Mouse (Mus musculus): Measurements from ENCODE around the gene Nrxn3. TPM values are rescaled to one million over a fixed set of nuclear protein-coding genes. Genes with fewer than 3 reads are reported as not detected.

The Nrxn3 gene
- polyA plus RNA-seq, 1 experiment from 2014 or later, result 16.9 TPM

- no peak for DNase-seq (ENCODE audit: low spot score, missing footprints)
These were observed 660.6 kb downstream of the Nrxn3 start for GRCm38 (mm10) chr12:89383254-89383653.

DNA sequence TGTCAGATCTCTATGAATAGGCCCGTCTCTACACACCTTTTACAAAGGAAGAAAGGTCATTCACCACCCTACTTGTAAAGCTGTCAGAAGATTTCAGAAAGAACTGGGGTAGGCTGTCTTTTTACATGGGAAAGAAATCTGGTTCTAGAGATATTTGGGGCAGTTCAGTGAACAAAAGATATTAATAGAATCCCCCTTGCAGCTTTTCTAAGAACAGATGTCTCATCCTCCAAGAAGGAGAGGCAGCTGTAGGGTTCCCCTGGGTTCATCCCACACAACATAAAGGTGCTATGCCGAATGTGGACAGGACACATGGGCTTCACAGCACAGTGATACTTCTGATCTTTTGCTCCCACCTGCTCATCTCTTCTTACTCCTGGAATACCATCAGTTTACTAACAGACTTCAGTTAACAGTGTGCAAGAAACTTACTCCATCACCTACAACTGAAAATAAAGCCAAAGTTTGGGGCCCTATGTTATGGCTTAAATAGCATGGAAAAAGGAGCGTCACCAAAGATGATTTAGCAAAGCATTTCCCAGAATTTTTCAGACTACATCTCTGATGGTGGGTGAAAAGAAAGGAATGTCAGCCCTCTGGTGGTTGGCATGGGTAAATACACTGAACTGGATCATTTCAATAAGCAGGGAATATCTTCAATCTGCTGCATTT, 672.6 kb downstream of the Nrxn3 start:
- no peak overlapping the region for H3K27ac ChIP-seq (ENCODE audit: low read depth, low read length)

More at GRCm38 (mm10) chr12:89383254-89383653, 660.6 kb downstream of the Nrxn3 start:
- H3K36me3 ChIP-seq (ENCODE audit: control insufficient read depth, insufficient read depth, low read length), result no peaks in the 10 kb centered on the region
- no peak overlapping the region for H3K27ac ChIP-seq (ENCODE audit: low read depth, low read length)
- WGBS, result 20% methylated on average over 3 of the region's 3 CpGs
- H3K9me3 ChIP-seq (ENCODE audit: control insufficient read depth, low read length), result no peaks in the 10 kb centered on the region
- H3K27me3 ChIP-seq (ENCODE audit: control insufficient read depth, insufficient read depth, low read length), result no peaks in the 10 kb centered on the region
- H3K4me1 ChIP-seq (ENCODE audit: control insufficient read depth, insufficient read depth, low read length), result no peaks in the 10 kb centered on the region
- no peak overlapping the region for H3K4me3 ChIP-seq (ENCODE audit: low read depth, low read length)
- ATAC-seq (ENCODE audit: low FRiP score), result peak; percentile 61; the same call in 1 of the 2 replicates
- H3K4me2 ChIP-seq, result no peak overlapping the region
- H3K9ac ChIP-seq (ENCODE audit: low read length), result no peak overlapping the region

GRCm38 (mm10) chr12:89436519-89436918, 713.8 kb downstream of the Nrxn3 start:
- Histone ChIP-seq H3K4me3 (ENCODE audit: low read depth, low read length) (no peak overlapping the region), H3K27ac (ENCODE audit: low read depth, low read length) (no peak overlapping the region), H3K4me1 (ENCODE audit: control insufficient read depth, insufficient read depth, low read length) (no peaks in the 10 kb centered on the region), H3K27me3 (ENCODE audit: control insufficient read depth, insufficient read depth, low read length) (no peaks in the 10 kb centered on the region), H3K4me2 (no peak overlapping the region), H3K9me3 (ENCODE audit: control insufficient read depth, low read length) (no peaks in the 10 kb centered on the region), H3K9ac (ENCODE audit: low read length) (no peak overlapping the region), H3K36me3 (ENCODE audit: control insufficient read depth, insufficient read depth, low read length) (no peaks in the 10 kb centered on the region)
- no peak for DNase-seq (ENCODE audit: low spot score, missing footprints)
- ATAC-seq (ENCODE audit: low FRiP score), result no peak

More for the DNA sequence above, 672.6 kb downstream of the Nrxn3 start:
- DNase-seq (ENCODE audit: low spot score, missing footprints) (peak; percentile 82), ATAC-seq (ENCODE audit: low FRiP score) (peak; percentile 57; the same call in 1 of the 2 replicates)
- Histone ChIP-seq H3K36me3 (ENCODE audit: control insufficient read depth, insufficient read depth, low read length) (no peaks in the 10 kb centered on the region), H3K9ac (ENCODE audit: low read length) (no peak overlapping the region), H3K4me2 (no peak overlapping the region), H3K27me3 (ENCODE audit: control insufficient read depth, insufficient read depth, low read length) (no peaks in the 10 kb centered on the region), H3K4me1 (ENCODE audit: control insufficient read depth, insufficient read depth, low read length) (no peaks in the 10 kb centered on the region), H3K9me3 (ENCODE audit: control insufficient read depth, low read length) (no peaks in the 10 kb centered on the region), H3K4me3 (ENCODE audit: low read depth, low read length) (no peak overlapping the region)
- WGBS, result 62% methylated on average over 3 of the region's 3 CpGs

DNA sequence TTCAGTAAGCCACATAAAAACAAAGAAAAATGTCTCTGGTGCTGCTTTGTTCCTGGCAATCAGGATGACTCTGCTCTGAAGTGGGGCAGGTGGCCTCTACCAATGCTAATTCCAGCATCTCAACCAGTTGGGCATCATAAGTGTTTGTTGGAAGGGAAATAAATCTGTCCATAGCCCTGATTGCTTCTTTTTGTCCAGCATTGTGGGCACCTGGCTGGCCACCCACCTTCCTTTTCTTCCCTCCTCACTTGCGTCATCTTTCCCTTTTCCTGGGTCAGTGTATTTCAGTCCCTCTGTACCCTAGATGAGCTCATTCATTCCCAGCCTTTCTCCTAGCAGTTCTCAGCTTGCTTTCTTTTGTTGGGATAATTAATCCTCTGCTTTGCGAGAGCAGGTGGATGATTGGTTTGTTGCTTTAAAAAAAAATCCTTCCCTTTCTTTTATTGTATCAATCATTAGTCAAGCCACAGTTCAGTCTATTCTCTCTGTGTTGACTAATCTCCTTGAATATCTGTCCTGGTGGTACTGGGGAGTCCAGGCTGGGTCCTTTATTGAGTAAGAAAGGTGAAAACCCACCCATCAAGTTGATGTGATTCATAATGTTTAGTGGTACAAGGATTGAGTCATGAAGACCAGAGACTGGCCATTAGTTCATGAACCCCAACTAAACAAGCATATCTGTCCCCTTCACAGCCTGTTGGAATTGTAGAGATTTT, 719.8 kb downstream of the Nrxn3 start:
- H3K27ac ChIP-seq (ENCODE audit: low read depth, low read length), result no peak overlapping the region

DNA sequence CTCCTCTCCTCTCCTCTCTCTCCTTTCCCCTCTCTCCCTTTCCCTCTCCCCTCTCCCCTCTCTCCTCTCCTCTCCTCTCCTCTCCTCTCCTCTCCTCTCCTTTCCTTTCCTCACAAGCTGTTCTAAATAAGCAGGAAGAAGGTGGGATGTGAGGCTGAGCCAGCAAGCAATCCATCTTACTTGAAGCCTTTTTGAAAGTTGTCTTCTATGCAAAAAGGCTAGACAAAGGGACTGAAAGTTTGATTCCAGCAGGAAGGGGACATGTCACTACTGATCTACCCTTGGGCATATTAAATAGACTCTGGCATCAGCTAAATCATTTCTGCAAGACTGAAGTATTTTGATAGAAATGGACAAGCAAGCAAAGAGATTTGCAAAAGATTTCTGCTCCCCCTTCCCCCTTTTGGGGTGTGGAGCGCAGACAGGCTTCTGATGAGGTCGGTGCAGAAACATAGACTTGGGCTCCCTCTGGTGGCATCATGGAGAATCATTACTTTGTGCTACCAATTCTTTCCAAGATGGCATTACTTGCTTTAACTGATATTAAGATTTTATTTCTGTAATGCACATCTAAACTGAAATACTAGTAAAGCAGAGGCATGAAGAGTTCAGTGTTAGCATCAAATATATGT, 728.1 kb downstream of the Nrxn3 start:
- H3K9me3 ChIP-seq (ENCODE audit: control insufficient read depth, low read length), result no peaks in the 10 kb centered on the region
- no peak overlapping the region for H3K4me3 ChIP-seq (ENCODE audit: low read depth, low read length)
- ATAC-seq (ENCODE audit: low FRiP score) (peak; percentile 77), DNase-seq (ENCODE audit: low spot score, missing footprints) (peak; percentile 86)
- 3% methylated on average over 2 of the region's 2 CpGs for WGBS
- no peaks in the 10 kb centered on the region for H3K27me3 ChIP-seq (ENCODE audit: control insufficient read depth, insufficient read depth, low read length)
- no peak overlapping the region for H3K9ac ChIP-seq (ENCODE audit: low read length)
- no peaks in the 10 kb centered on the region for H3K4me1 ChIP-seq (ENCODE audit: control insufficient read depth, insufficient read depth, low read length)
- H3K36me3 ChIP-seq (ENCODE audit: control insufficient read depth, insufficient read depth, low read length), result no peaks in the 10 kb centered on the region
- H3K27ac ChIP-seq (ENCODE audit: low read depth, low read length), result no peak overlapping the region
- no peak overlapping the region for H3K4me2 ChIP-seq

More for the DNA sequence above, 719.8 kb downstream of the Nrxn3 start:
- no peak overlapping the region for H3K9ac ChIP-seq (ENCODE audit: low read length)
- no peak overlapping the region for H3K4me3 ChIP-seq (ENCODE audit: low read depth, low read length)
- H3K9me3 ChIP-seq (ENCODE audit: control insufficient read depth, low read length), result no peaks in the 10 kb centered on the region
- peaks cover 7% of the 10 kb centered on the region for H3K4me1 ChIP-seq (ENCODE audit: control insufficient read depth, insufficient read depth, low read length)
- H3K27me3 ChIP-seq (ENCODE audit: control insufficient read depth, insufficient read depth, low read length), result no peaks in the 10 kb centered on the region
- DNase-seq (ENCODE audit: low spot score, missing footprints) (peak; percentile 84), ATAC-seq (ENCODE audit: low FRiP score) (peak; percentile 69)
- no peak overlapping the region for H3K4me2 ChIP-seq
- WGBS, result 8% methylated on average over 2 of the region's 2 CpGs
- H3K36me3 ChIP-seq (ENCODE audit: control insufficient read depth, insufficient read depth, low read length), result no peaks in the 10 kb centered on the region

GRCm38 (mm10) chr12:89470226-89470625, 747.5 kb downstream of the Nrxn3 start:
- ATAC-seq (ENCODE audit: low FRiP score), result no peak
- H3K27me3 ChIP-seq (ENCODE audit: control insufficient read depth, insufficient read depth, low read length), result no peaks in the 10 kb centered on the region
- WGBS, result 81% methylated on average over 2 of the region's 2 CpGs
- no peak overlapping the region for H3K9ac ChIP-seq (ENCODE audit: low read length)
- H3K9me3 ChIP-seq (ENCODE audit: control insufficient read depth, low read length), result no peaks in the 10 kb centered on the region
- H3K36me3 ChIP-seq (ENCODE audit: control insufficient read depth, insufficient read depth, low read length), result no peaks in the 10 kb centered on the region
- H3K27ac ChIP-seq (ENCODE audit: low read depth, low read length), result no peak overlapping the region
- DNase-seq (ENCODE audit: low spot score, missing footprints), result no peak
- no peak overlapping the region for H3K4me3 ChIP-seq (ENCODE audit: low read depth, low read length)
- no peaks in the 10 kb centered on the region for H3K4me1 ChIP-seq (ENCODE audit: control insufficient read depth, insufficient read depth, low read length)
- no peak overlapping the region for H3K4me2 ChIP-seq

- Histone ChIP-seq H3K27me3 (ENCODE audit: control insufficient read depth, insufficient read depth, low read length) (no peaks in the 10 kb centered on the region), H3K9ac (ENCODE audit: low read length) (no peak overlapping the region), H3K36me3 (ENCODE audit: control insufficient read depth, insufficient read depth, low read length) (no peaks in the 10 kb centered on the region), H3K4me3 (ENCODE audit: low read depth, low read length) (no peak overlapping the region), H3K4me1 (ENCODE audit: control insufficient read depth, insufficient read depth, low read length) (no peaks in the 10 kb centered on the region), H3K27ac (ENCODE audit: low read depth, low read length) (no peak overlapping the region), H3K4me2 (no peak overlapping the region), H3K9me3 (ENCODE audit: control insufficient read depth, low read length) (no peaks in the 10 kb centered on the region)
- DNase-seq (ENCODE audit: low spot score, missing footprints) (no peak), ATAC-seq (ENCODE audit: low FRiP score) (no peak)
- 56% methylated on average over 2 of the region's 2 CpGs for WGBS
These were observed 748.6 kb downstream of the Nrxn3 start for GRCm38 (mm10) chr12:89471289-89471688.

DNA sequence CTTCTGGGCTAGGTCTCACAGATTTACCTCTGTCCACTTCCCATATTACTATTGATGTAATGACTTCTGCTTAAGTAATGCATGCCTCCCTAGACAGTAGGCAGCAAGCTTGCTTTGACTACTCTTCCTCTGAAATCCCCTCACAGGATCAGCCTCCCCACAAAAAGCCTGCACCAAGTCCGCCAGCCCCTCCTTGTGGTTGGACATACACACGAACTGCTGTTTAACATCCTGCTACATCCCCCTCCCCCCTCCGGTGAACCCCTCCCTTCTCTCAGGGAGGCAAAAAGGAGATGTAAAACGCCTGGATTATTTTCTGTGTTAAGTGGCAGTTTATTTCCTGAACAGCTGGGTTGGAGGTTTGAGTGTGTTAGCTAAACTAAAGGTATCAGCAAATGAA, 749.2 kb downstream of the Nrxn3 start:
- no peak for DNase-seq (ENCODE audit: low spot score, missing footprints)
- Histone ChIP-seq H3K27me3 (ENCODE audit: control insufficient read depth, insufficient read depth, low read length) (no peaks in the 10 kb centered on the region), H3K27ac (ENCODE audit: low read depth, low read length) (no peak overlapping the region), H3K9me3 (ENCODE audit: control insufficient read depth, low read length) (no peaks in the 10 kb centered on the region), H3K36me3 (ENCODE audit: control insufficient read depth, insufficient read depth, low read length) (no peaks in the 10 kb centered on the region), H3K9ac (ENCODE audit: low read length) (no peak overlapping the region), H3K4me1 (ENCODE audit: control insufficient read depth, insufficient read depth, low read length) (no peaks in the 10 kb centered on the region), H3K4me3 (ENCODE audit: low read depth, low read length) (no peak overlapping the region), H3K4me2 (no peak overlapping the region)
- WGBS, result 35% methylated on average over 4 of the region's 4 CpGs
- no peak for ATAC-seq (ENCODE audit: low FRiP score)

DNA sequence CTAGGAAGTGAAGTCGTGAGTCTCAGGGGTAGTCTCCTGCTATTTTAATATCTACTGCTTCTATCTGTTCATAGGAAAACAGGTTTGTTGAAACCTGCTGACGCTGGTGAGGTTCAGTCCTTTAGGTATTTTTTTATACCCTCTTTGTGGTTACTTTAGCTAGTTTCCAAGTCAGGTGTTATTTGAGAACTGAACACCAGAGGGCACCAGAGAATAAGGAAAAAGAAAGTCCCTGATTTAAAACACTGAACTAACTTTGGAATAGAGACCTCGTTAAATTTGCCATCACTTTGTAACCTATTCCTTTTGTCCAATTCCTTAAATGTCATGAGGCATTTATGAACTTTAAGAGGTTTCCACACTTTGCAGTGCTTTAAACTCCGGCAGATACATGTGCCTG, 756.4 kb downstream of the Nrxn3 start:
- Histone ChIP-seq H3K4me2 (no peak overlapping the region), H3K36me3 (ENCODE audit: control insufficient read depth, insufficient read depth, low read length) (no peaks in the 10 kb centered on the region), H3K27ac (ENCODE audit: low read depth, low read length) (no peak overlapping the region), H3K27me3 (ENCODE audit: control insufficient read depth, insufficient read depth, low read length) (no peaks in the 10 kb centered on the region), H3K9ac (ENCODE audit: low read length) (no peak overlapping the region), H3K4me1 (ENCODE audit: control insufficient read depth, insufficient read depth, low read length) (no peaks in the 10 kb centered on the region), H3K4me3 (ENCODE audit: low read depth, low read length) (no peak overlapping the region), H3K9me3 (ENCODE audit: control insufficient read depth, low read length) (no peaks in the 10 kb centered on the region)
- DNase-seq (ENCODE audit: low spot score, missing footprints) (peak; percentile 95), ATAC-seq (ENCODE audit: low FRiP score) (no peak)
- 30% methylated on average over 4 of the region's 4 CpGs for WGBS

All from midbrain, embryonic 11.5 days (tissue).